Mouse (Mus musculus) c-Kit-positive CD71-negative TER-119-negative erythroid progenitor cells, embryonic 14.5 days (primary cell): ENCODE measurements around the gene Pld5.

Experiments
- DNase-seq: peaks from one replicate; pipeline ENCODE4 v3.0.0-alpha.2; 2013; ENCODE audit warnings: low read depth

Pld5 gene

GRCm38 (mm10) chr1:176167114-176167513, 108.0 kb downstream of the Pld5 start:
- DNase-seq = no peak

- DNase-seq = no peak
Measured at GRCm38 (mm10) chr1:176145306-176145705, 129.8 kb downstream of the Pld5 start.

GRCm38 (mm10) chr1:176134379-176134778, 140.7 kb downstream of the Pld5 start:
- DNase-seq = no peak

GRCm38 (mm10) chr1:176125771-176126170, 149.3 kb downstream of the Pld5 start:
- no peak for DNase-seq

GRCm38 (mm10) chr1:176124441-176124840, 150.7 kb downstream of the Pld5 start:
- no peak for DNase-seq

GRCm38 (mm10) chr1:176123781-176124180, 151.3 kb downstream of the Pld5 start:
- DNase-seq = no peak

GRCm38 (mm10) chr1:176115604-176116003, 159.5 kb downstream of the Pld5 start:
- DNase-seq = no peak

- no peak for DNase-seq
Measured at GRCm38 (mm10) chr1:176098685-176099320, 176.3 kb downstream of the Pld5 start.

GRCm38 (mm10) chr1:176092119-176092518, 183.0 kb downstream of the Pld5 start:
- DNase-seq = no peak

GRCm38 (mm10) chr1:176089382-176089781, 185.7 kb downstream of the Pld5 start:
- DNase-seq = no peak

- DNase-seq = no peak
Measured at GRCm38 (mm10) chr1:176085952-176086648, 189.0 kb downstream of the Pld5 start.

GRCm38 (mm10) chr1:176082306-176082705, 192.8 kb downstream of the Pld5 start:
- DNase-seq = no peak

- DNase-seq = no peak
Measured at GRCm38 (mm10) chr1:176080969-176081368, 194.1 kb downstream of the Pld5 start.

- DNase-seq = no peak
Measured at GRCm38 (mm10) chr1:176078410-176078809, 196.7 kb downstream of the Pld5 start.

GRCm38 (mm10) chr1:176076799-176077198, 198.3 kb downstream of the Pld5 start:
- no peak for DNase-seq

- no peak for DNase-seq
Measured at GRCm38 (mm10) chr1:176075810-176076209, 199.3 kb downstream of the Pld5 start.

- no peak for DNase-seq
Measured at GRCm38 (mm10) chr1:176075409-176075808, 199.7 kb downstream of the Pld5 start.

- no peak for DNase-seq
Measured at GRCm38 (mm10) chr1:176074526-176074925, 200.6 kb downstream of the Pld5 start.

GRCm38 (mm10) chr1:176065281-176065680, 209.8 kb downstream of the Pld5 start:
- no peak for DNase-seq

- no peak for DNase-seq
Measured at GRCm38 (mm10) chr1:176064471-176064870, 210.6 kb downstream of the Pld5 start.

- DNase-seq = no peak
Measured at GRCm38 (mm10) chr1:176053653-176054052, 221.5 kb downstream of the Pld5 start.

GRCm38 (mm10) chr1:176046995-176047394, 228.1 kb downstream of the Pld5 start:
- DNase-seq = no peak

GRCm38 (mm10) chr1:176046375-176046774, 228.7 kb downstream of the Pld5 start:
- no peak for DNase-seq

- no peak for DNase-seq
Measured at GRCm38 (mm10) chr1:176043056-176043455, 232.1 kb downstream of the Pld5 start.
